Mouse (Mus musculus) splenic B cell, adult 2 months (primary cell): ENCODE measurements at regions not wholly inside any gene's neighbourhood (a gene's known extent, or its start where the extent isn't known, plus 50 kb on each side); places are given as distances from the start of the nearest gene placed in this dataset.

ENCODE experiments used
- DNase-seq: peaks from one replicate; pipeline ENCODE4 v3.0.0-alpha.2; 2011; ENCODE audit warnings: low read depth, low spot score
- H3K27me3 ChIP-seq: 2 replicates; pipeline ENCODE4 v1.6.1; 2012; ENCODE audit warnings: mild to moderate bottlenecking, low read length, moderate library complexity, mixed read lengths; ENCODE audit not compliant: control insufficient read depth, poor library complexity, insufficient read depth, severe bottlenecking
- H3K36me3 ChIP-seq: 2 replicates; pipeline ENCODE4 v1.6.1; 2012; ENCODE audit warnings: mild to moderate bottlenecking, low read length, moderate library complexity, mixed read lengths; ENCODE audit not compliant: control insufficient read depth, poor library complexity, insufficient read depth, severe bottlenecking

- no peaks in the 10 kb centered on the region for H3K27me3 ChIP-seq
- DNase-seq = no peak
- H3K36me3 ChIP-seq = no peaks in the 10 kb centered on the region
Observed at GRCm38 (mm10) chr2:131612486-131612885, 50.4 kb upstream of the Adra1d start.
